Mouse (Mus musculus): ENCODE data around the gene Ica1l. TPM values are rescaled to one million over a fixed set of nuclear protein-coding genes. Genes with fewer than 3 reads are reported as not detected.

Gene Ica1l
- polyA plus RNA-seq, 1 experiment, result 0.03 TPM

GRCm38 (mm10) chr1:59967291-59967690, 75.7 kb downstream of the Ica1l start:
- Histone ChIP-seq H3K27ac (ENCODE audit: insufficient read depth, low read depth, low read length) (no peak overlapping the region), H3K27me3 (ENCODE audit: control insufficient read depth, insufficient read depth, low read length) (no peaks in the 10 kb centered on the region), H3K36me3 (ENCODE audit: control insufficient read depth, insufficient read depth, low read length) (peaks cover 14% of the 10 kb centered on the region), H3K4me1 (ENCODE audit: control insufficient read depth, insufficient read depth, insufficient read length, low read length) (no peaks in the 10 kb centered on the region; the same call in 1 of the 2 replicates), H3K4me3 (ENCODE audit: low read depth, low read length) (no peak overlapping the region)
- TF ChIP-seq CTCF (IDR thresholded peaks at IDR 0.05; ENCODE audit: extremely low read depth, insufficient read length, insufficient replicate concordance, low read depth, low read length), result peak; percentile 24; the same call in 1 of the 2 replicates
- no peak for TF ChIP-seq POLR2A (IDR thresholded peaks at IDR 0.05; ENCODE audit: low read depth, low read length)
- WGBS, result 90% methylated on average over 4 of the region's 4 CpGs

GRCm38 (mm10) chr1:59966171-59966785, 76.7 kb downstream of the Ica1l start:
- no peak for TF ChIP-seq POLR2A (IDR thresholded peaks at IDR 0.05; ENCODE audit: low read depth, low read length)
- TF ChIP-seq CTCF (IDR thresholded peaks at IDR 0.05; ENCODE audit: extremely low read depth, insufficient read length, insufficient replicate concordance, low read depth, low read length), result no peak
- no peak overlapping the region for H3K27ac ChIP-seq (ENCODE audit: insufficient read depth, low read depth, low read length)
- peaks cover 20% of the 10 kb centered on the region for H3K36me3 ChIP-seq (ENCODE audit: control insufficient read depth, insufficient read depth, low read length)
- H3K4me3 ChIP-seq (ENCODE audit: low read depth, low read length), result no peak overlapping the region
- no peaks in the 10 kb centered on the region for H3K4me1 ChIP-seq (ENCODE audit: control insufficient read depth, insufficient read depth, insufficient read length, low read length)
- WGBS, result 79% methylated on average over 6 of the region's 6 CpGs
- no peaks in the 10 kb centered on the region for H3K27me3 ChIP-seq (ENCODE audit: control insufficient read depth, insufficient read depth, low read length)

DNA sequence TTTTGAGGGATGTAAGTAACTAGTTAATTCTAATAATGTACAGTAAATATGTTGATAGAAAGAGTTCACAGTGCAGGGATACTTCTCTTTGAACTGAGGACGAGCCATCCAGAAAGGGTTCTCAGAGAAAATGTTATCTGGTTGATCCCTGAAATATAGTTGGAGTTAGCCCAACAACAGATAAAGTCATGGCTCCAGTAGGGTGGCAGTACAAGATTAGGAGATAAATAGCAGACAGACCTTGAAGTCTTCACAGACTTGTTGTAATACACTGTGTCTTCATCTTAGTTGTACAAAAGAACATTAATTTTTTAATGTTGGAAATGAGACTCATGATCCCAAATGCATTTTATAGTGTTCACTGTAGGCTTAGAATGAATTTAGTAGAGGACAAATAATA, 83.0 kb downstream of the Ica1l start:
- 74% methylated on average over 1 of the region's 1 CpGs for WGBS
- no peak overlapping the region for H3K4me3 ChIP-seq (ENCODE audit: low read depth, low read length)
- no peaks in the 10 kb centered on the region for H3K27me3 ChIP-seq (ENCODE audit: control insufficient read depth, insufficient read depth, low read length)
- peaks cover 19% of the 10 kb centered on the region for H3K36me3 ChIP-seq (ENCODE audit: control insufficient read depth, insufficient read depth, low read length)
- TF ChIP-seq POLR2A (IDR thresholded peaks at IDR 0.05; ENCODE audit: low read depth, low read length) (no peak), CTCF (IDR thresholded peaks at IDR 0.05; ENCODE audit: extremely low read depth, insufficient read length, insufficient replicate concordance, low read depth, low read length) (no peak)
- no peaks in the 10 kb centered on the region for H3K4me1 ChIP-seq (ENCODE audit: control insufficient read depth, insufficient read depth, insufficient read length, low read length)
- H3K27ac ChIP-seq (ENCODE audit: insufficient read depth, low read depth, low read length), result no peak overlapping the region

- TF ChIP-seq POLR2A (IDR thresholded peaks at IDR 0.05; ENCODE audit: low read depth, low read length) (no peak), CTCF (IDR thresholded peaks at IDR 0.05; ENCODE audit: extremely low read depth, insufficient read length, insufficient replicate concordance, low read depth, low read length) (no peak)
- Histone ChIP-seq H3K27ac (ENCODE audit: insufficient read depth, low read depth, low read length) (no peak overlapping the region), H3K36me3 (ENCODE audit: control insufficient read depth, insufficient read depth, low read length) (peaks cover 18% of the 10 kb centered on the region), H3K27me3 (ENCODE audit: control insufficient read depth, insufficient read depth, low read length) (no peaks in the 10 kb centered on the region), H3K4me3 (ENCODE audit: low read depth, low read length) (no peak overlapping the region), H3K4me1 (ENCODE audit: control insufficient read depth, insufficient read depth, insufficient read length, low read length) (no peaks in the 10 kb centered on the region)
- WGBS, result 60% methylated on average over 3 of the region's 3 CpGs
These were observed 85.8 kb downstream of the Ica1l start for GRCm38 (mm10) chr1:59957206-59957605.

- H3K27me3 ChIP-seq (ENCODE audit: control insufficient read depth, insufficient read depth, low read length), result no peaks in the 10 kb centered on the region
- H3K4me1 ChIP-seq (ENCODE audit: control insufficient read depth, insufficient read depth, insufficient read length, low read length), result peaks cover 2% of the 10 kb centered on the region; the same call in 1 of the 2 replicates
- no peak overlapping the region for H3K4me3 ChIP-seq (ENCODE audit: low read depth, low read length)
- 97% methylated on average over 4 of the region's 4 CpGs for WGBS
- H3K27ac ChIP-seq (ENCODE audit: insufficient read depth, low read depth, low read length), result no peak overlapping the region
- TF ChIP-seq POLR2A (IDR thresholded peaks at IDR 0.05; ENCODE audit: low read depth, low read length) (no peak), CTCF (IDR thresholded peaks at IDR 0.05; ENCODE audit: extremely low read depth, insufficient read length, insufficient replicate concordance, low read depth, low read length) (no peak)
- peaks cover 11% of the 10 kb centered on the region for H3K36me3 ChIP-seq (ENCODE audit: control insufficient read depth, insufficient read depth, low read length)
These were observed 95.5 kb downstream of the Ica1l start for GRCm38 (mm10) chr1:59947509-59947908.

DNA sequence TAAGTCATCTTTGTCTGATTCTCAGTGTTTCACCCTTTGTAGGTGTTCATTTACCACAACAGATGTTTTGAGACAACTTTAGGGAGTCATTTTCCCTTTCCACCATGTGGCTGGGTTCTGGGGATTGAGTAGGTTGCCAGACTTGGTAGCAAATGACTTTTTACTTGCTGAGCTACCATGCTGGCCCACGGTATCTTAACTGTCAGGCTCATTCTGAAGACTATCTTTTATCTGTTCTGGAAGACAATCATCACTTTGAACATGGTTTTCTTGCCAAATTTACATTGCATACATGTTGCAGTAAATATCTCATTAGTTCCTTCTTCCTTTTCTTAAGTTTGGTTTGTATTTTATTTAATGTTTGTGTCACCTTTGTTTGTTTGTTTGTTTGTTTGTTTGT, 97.0 kb downstream of the Ica1l start:
- no peak overlapping the region for H3K4me3 ChIP-seq (ENCODE audit: low read depth, low read length)
- H3K36me3 ChIP-seq (ENCODE audit: control insufficient read depth, insufficient read depth, low read length), result peaks cover 10% of the 10 kb centered on the region
- no peaks in the 10 kb centered on the region for H3K27me3 ChIP-seq (ENCODE audit: control insufficient read depth, insufficient read depth, low read length)
- no peak overlapping the region for H3K27ac ChIP-seq (ENCODE audit: insufficient read depth, low read depth, low read length)
- TF ChIP-seq CTCF (IDR thresholded peaks at IDR 0.05; ENCODE audit: extremely low read depth, insufficient read length, insufficient replicate concordance, low read depth, low read length), result no peak
- TF ChIP-seq POLR2A (IDR thresholded peaks at IDR 0.05; ENCODE audit: low read depth, low read length), result no peak
- 67% methylated on average over 1 of the region's 1 CpGs for WGBS
- peaks cover 2% of the 10 kb centered on the region; the same call in 1 of the 2 replicates for H3K4me1 ChIP-seq (ENCODE audit: control insufficient read depth, insufficient read depth, insufficient read length, low read length)

- 60% methylated on average over 5 of the region's 5 CpGs for WGBS
These were observed 99.2 kb downstream of the Ica1l start for GRCm38 (mm10) chr1:59943825-59944224.

More at GRCm38 (mm10) chr1:59943825-59944224, 99.2 kb downstream of the Ica1l start:
- no peak for TF ChIP-seq POLR2A (IDR thresholded peaks at IDR 0.05; ENCODE audit: low read depth, low read length)
- no peak for TF ChIP-seq CTCF (IDR thresholded peaks at IDR 0.05; ENCODE audit: extremely low read depth, insufficient read length, insufficient replicate concordance, low read depth, low read length)
- Histone ChIP-seq H3K27ac (ENCODE audit: insufficient read depth, low read depth, low read length) (no peak overlapping the region), H3K36me3 (ENCODE audit: control insufficient read depth, insufficient read depth, low read length) (no peaks in the 10 kb centered on the region), H3K27me3 (ENCODE audit: control insufficient read depth, insufficient read depth, low read length) (no peaks in the 10 kb centered on the region), H3K4me3 (ENCODE audit: low read depth, low read length) (no peak overlapping the region), H3K4me1 (ENCODE audit: control insufficient read depth, insufficient read depth, insufficient read length, low read length) (peaks cover 2% of the 10 kb centered on the region; the same call in 1 of the 2 replicates)
